Mouse (Mus musculus) MEL (cell line): ENCODE measurements at regions not wholly inside any gene's neighbourhood (a gene's known extent, or its start where the extent isn't known, plus 50 kb on each side); places are given as distances from the start of the nearest gene placed in this dataset.

Experiments used
- CTCF ChIP-seq, 3 experiments: IDR thresholded peaks in 2 of 3; conservative IDR thresholded peaks in 1 of 3; 2 replicates each; pipeline ENCODE4 v1.5.1; 2011 to 2012; ENCODE audit warnings: low read length in 3 of 3, low read depth in 2 of 3, mild to moderate bottlenecking in 2 of 3, improper control_type of control experiment in 1 of 3, inconsistent platforms in 1 of 3, mixed read lengths in 1 of 3, moderate library complexity in 1 of 3; ENCODE audit not compliant: control insufficient read depth in 1 of 3, insufficient read depth in 1 of 3, poor library complexity in 1 of 3, severe bottlenecking in 1 of 3
- ELF1 ChIP-seq: IDR thresholded peaks from 2 replicates; pipeline ENCODE4 v1.6.1; 2014; ENCODE audit warnings: low read depth, mild to moderate bottlenecking, inconsistent platforms, low read length, improper control_type of control experiment, moderate library complexity
- EP300 ChIP-seq, 2 experiments: IDR thresholded peaks; 2 replicates each; pipeline ENCODE4 v1.6.1; 2011; ENCODE audit warnings: improper control_type of control experiment in 2 of 2, low read length in 2 of 2, low read depth in 1 of 2, mild to moderate bottlenecking in 1 of 2
- HCFC1 ChIP-seq: IDR thresholded peaks from 2 replicates; pipeline ENCODE4 v1.6.1; 2012; ENCODE audit warnings: low read depth, mild to moderate bottlenecking, inconsistent platforms, low read length, improper control_type of control experiment, moderate library complexity
- JUND ChIP-seq: IDR thresholded peaks from 2 replicates; pipeline ENCODE4 v1.6.1; 2011; ENCODE audit warnings: low read depth, mild to moderate bottlenecking, improper control_type of control experiment, low read length
- KAT2A ChIP-seq: conservative IDR thresholded peaks from 2 replicates; pipeline ENCODE4 v1.6.1; 2012; ENCODE audit warnings: low read depth, low read length, improper control_type of control experiment, inconsistent platforms
- POLR2A ChIP-seq, 2 experiments: IDR thresholded peaks; 2 replicates each; pipeline ENCODE4 v1.6.1; 2011 to 2012; ENCODE audit warnings: low read length in 2 of 2, mild to moderate bottlenecking in 2 of 2, control low read depth in 1 of 2, improper control_type of control experiment in 1 of 2, low read depth in 1 of 2, moderate library complexity in 1 of 2; ENCODE audit not compliant: control insufficient read depth in 1 of 2, insufficient read depth in 1 of 2, poor library complexity in 1 of 2
- TAL1 ChIP-seq: IDR thresholded peaks from 2 replicates; pipeline ENCODE4 v1.6.1; 2012; ENCODE audit warnings: mild to moderate bottlenecking, inconsistent platforms, low read length, moderate library complexity, mixed read lengths
- USF2 ChIP-seq, 2 experiments: IDR thresholded peaks; 2 replicates each; pipeline ENCODE4 v1.6.1; 2011 to 2012; ENCODE audit warnings: improper control_type of control experiment in 2 of 2, low read length in 2 of 2, borderline replicate concordance in 1 of 2, inconsistent platforms in 1 of 2, low read depth in 1 of 2, mild to moderate bottlenecking in 1 of 2; ENCODE audit not compliant: insufficient read depth in 1 of 2
- ZC3H11A ChIP-seq: IDR thresholded peaks from 2 replicates; pipeline ENCODE4 v1.6.1; 2012; ENCODE audit warnings: low read depth, mild to moderate bottlenecking, inconsistent platforms, low read length, improper control_type of control experiment

DNA sequence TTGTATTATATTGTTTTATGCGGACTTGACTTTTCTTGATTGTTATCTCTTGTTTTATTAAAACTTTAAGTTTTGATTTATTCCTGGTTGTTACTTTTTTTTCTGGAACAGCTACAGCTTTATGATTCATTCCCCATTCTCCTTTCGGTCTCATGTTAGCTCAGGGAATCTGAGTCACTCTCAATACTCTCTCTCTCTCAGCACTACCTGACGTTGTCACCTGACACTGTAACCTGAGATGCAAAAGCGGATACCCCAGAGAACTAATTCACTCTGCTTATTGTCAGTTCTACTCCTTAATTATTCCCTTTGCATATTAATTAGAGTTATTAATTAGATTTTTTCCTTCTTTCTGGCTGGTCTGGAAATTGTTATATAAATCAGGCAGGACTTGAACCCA is 232.5 kb downstream of the Adgrg6 start:
- no peak for TF ChIP-seq ELF1
- no peak for TF ChIP-seq TAL1
- no peak for TF ChIP-seq EP300 (IDR thresholded peaks at IDR 0.05; ENCODE audit: low read depth in 1 of 2, low read length in 2 of 2)
- no peak for TF ChIP-seq ZC3H11A
- no peak for TF ChIP-seq POLR2A (IDR thresholded peaks at IDR 0.05; ENCODE audit: control insufficient read depth in 1 of 2, insufficient read depth in 1 of 2, low read depth in 1 of 2, low read length in 2 of 2, poor library complexity in 1 of 2)
- TF ChIP-seq USF2 (IDR thresholded peaks at IDR 0.05; ENCODE audit: borderline replicate concordance in 1 of 2, insufficient read depth in 1 of 2, low read depth in 1 of 2, low read length in 2 of 2): no peak
- no peak for TF ChIP-seq CTCF (IDR thresholded peaks at IDR 0.05 in 2 of 3, conservative IDR thresholded peaks at IDR 0.05 in 1 of 3; ENCODE audit: control insufficient read depth in 1 of 3, insufficient read depth in 1 of 3, low read depth in 2 of 3, low read length in 3 of 3, poor library complexity in 1 of 3, severe bottlenecking in 1 of 3)
- TF ChIP-seq KAT2A: no peak
- no peak for TF ChIP-seq HCFC1
- TF ChIP-seq JUND: no peak
